Mouse (Mus musculus): ENCODE data around the gene Rnf166.

- TF ChIP-seq POLR2A (IDR thresholded peaks at IDR 0.05; ENCODE audit: borderline replicate concordance, insufficient read depth, low read length): no peak
- peak; percentile 24; the same call in 1 of the 2 replicates for TF ChIP-seq CTCF (IDR thresholded peaks at IDR 0.05; ENCODE audit: borderline replicate concordance, insufficient read depth, low read depth, low read length)
Measured at GRCm38 (mm10) chr8:122459218-122459900, 16.5 kb downstream of the Rnf166 start.

Data from cerebellum, adult 2 months (tissue).